ENCODE assay signal across 30 mouse cellular contexts in genomic region chr14:18016604-18017003, GRCm38 (mm10).
"Had no signal": no experiment of that assay in that cellular context is flagged by ENCODE, and none has a peak within 500 bp of the region (broad histone marks: within the 10 kb centered on the region; RNA-seq: fewer than 3 reads in every experiment).

No protein-coding gene starts in this region.

- DNase-seq: heart, postnatal 10 days; heart, postnatal 14 days; heart, postnatal 36 days; heart, postnatal 4 days; kidney, adult 11 months; kidney, adult 18-20 months; kidney, adult 2 months; kidney, adult 8-10 months; kidney, adult 9 months; kidney, postnatal 10 days; kidney, postnatal 14 days; kidney, postnatal 25 days; kidney, postnatal 36 days; kidney, postnatal 4 days; layer of hippocampus, adult 9-11 months; layer of hippocampus, postnatal 36 days had no signal

- H3K27me3 ChIP-seq: heart, embryonic 12.5 days; heart, embryonic 13.5 days; heart, embryonic 15.5 days; hindbrain, embryonic 12.5 days; hindbrain, embryonic 13.5 days; hindbrain, embryonic 15.5 days; intestine, embryonic 15.5 days; kidney, embryonic 15.5 days had no signal

- H3K4me1 ChIP-seq: heart, embryonic 12.5 days; heart, embryonic 13.5 days; heart, embryonic 15.5 days; hindbrain, embryonic 10.5 days; hindbrain, embryonic 12.5 days; hindbrain, embryonic 13.5 days; hindbrain, embryonic 15.5 days; intestine, embryonic 15.5 days; kidney, embryonic 15.5 days had no signal

- H3K9ac ChIP-seq: heart, embryonic 12.5 days; heart, embryonic 13.5 days; heart, embryonic 15.5 days; hindbrain, embryonic 12.5 days; hindbrain, embryonic 13.5 days; hindbrain, embryonic 14.5 days; hindbrain, embryonic 15.5 days; intestine, embryonic 15.5 days; kidney, embryonic 15.5 days had no signal

- H3K9me3 ChIP-seq: heart, embryonic 12.5 days; heart, embryonic 13.5 days; heart, embryonic 15.5 days; hindbrain, embryonic 10.5 days; hindbrain, embryonic 12.5 days; hindbrain, embryonic 13.5 days; hindbrain, embryonic 15.5 days; intestine, embryonic 15.5 days; kidney, embryonic 15.5 days had no signal

- H3K27ac ChIP-seq: heart, embryonic 13.5 days; heart, embryonic 15.5 days; hindbrain, embryonic 10.5 days; hindbrain, embryonic 12.5 days; hindbrain, embryonic 13.5 days; hindbrain, embryonic 14.5 days; hindbrain, embryonic 15.5 days; hindbrain, postnatal 0 days; intestine, embryonic 15.5 days; kidney, embryonic 15.5 days; kidney, postnatal 0 days; layer of hippocampus, adult 2 months; left cerebral cortex, adult 2 months had no signal

- H3K36me3 ChIP-seq: heart, embryonic 12.5 days; heart, embryonic 13.5 days; heart, embryonic 15.5 days; hindbrain, embryonic 10.5 days; hindbrain, embryonic 12.5 days; hindbrain, embryonic 13.5 days; hindbrain, embryonic 15.5 days; intestine, embryonic 15.5 days; kidney, embryonic 15.5 days had no signal

- H3K4me3 ChIP-seq: heart, embryonic 12.5 days; heart, embryonic 13.5 days; heart, embryonic 15.5 days; hindbrain, embryonic 10.5 days; hindbrain, embryonic 12.5 days; hindbrain, embryonic 13.5 days; hindbrain, embryonic 15.5 days; intestine, embryonic 15.5 days; kidney, embryonic 15.5 days; layer of hippocampus, adult 2 months; left cerebral cortex, adult 2 months had no signal

- H3K4me2 ChIP-seq: heart, embryonic 12.5 days; heart, embryonic 13.5 days; heart, embryonic 15.5 days; hindbrain, embryonic 12.5 days; hindbrain, embryonic 13.5 days; hindbrain, embryonic 14.5 days; hindbrain, embryonic 15.5 days; intestine, embryonic 15.5 days; kidney, embryonic 15.5 days had no signal
